Mouse (Mus musculus) stomach, postnatal 0 days (tissue): Measurements from ENCODE around the gene Zswim1.
A peak's percentile ranks its signal among the peaks of the same experiment; 100 is the strongest.

Experiments
- CTCF ChIP-seq: IDR thresholded peaks from 2 replicates; pipeline ENCODE4 v1.5.1; 2016; ENCODE audit warnings: antibody characterized with exemption, low read depth, mild to moderate bottlenecking, moderate library complexity
- EP300 ChIP-seq: optimal IDR thresholded peaks from 2 replicates; pipeline ENCODE3; 2016; ENCODE audit warnings: antibody characterized with exemption

DNA sequence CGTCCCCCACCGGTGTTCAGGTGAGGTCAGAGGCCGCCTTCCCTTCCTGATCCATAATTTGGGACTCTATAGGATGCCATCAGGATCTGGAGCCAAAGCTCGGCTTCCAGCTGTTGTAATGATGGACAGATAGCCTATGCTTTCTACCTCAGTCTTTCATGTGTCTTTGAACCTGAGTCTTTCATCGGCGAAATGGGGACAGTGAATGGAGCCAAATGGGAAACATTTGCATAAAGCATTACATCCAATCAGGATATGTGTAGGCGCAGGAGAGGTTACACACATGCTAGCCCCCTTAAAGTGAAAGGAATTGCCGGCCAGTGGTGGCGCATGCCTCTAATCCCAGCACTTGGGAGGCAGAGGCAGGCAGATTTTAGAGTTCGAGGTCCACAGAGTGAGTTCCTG lies 697 bp downstream of the Zswim1 start:
- TF ChIP-seq CTCF (peak; percentile 24; the same call in 1 of the 2 replicates), EP300 (no peak)
